Mouse (Mus musculus) gastrocnemius, adult 8-10 months (tissue): ENCODE measurements around the gene Rptor. TPM values are rescaled to one million over a fixed set of nuclear protein-coding genes. Genes with fewer than 3 reads are reported as not detected.

Experiments
- DNase-seq, 2 experiments: peaks; one replicate each; pipeline ENCODE4 v3.0.0; 2022; ENCODE audit warnings: low spot score in 2 of 2
- total RNA-seq, 4 experiments: library from RNA; stranded (reverse); gene quantifications; 2 replicates each; pipeline ENCODE4 v1.2.4; 2022

The Rptor gene
- total RNA-seq, 4 experiments from 2014 or later, result 25.2 to 28.5 (median 26.6) TPM

- no peak for DNase-seq
These were observed 130.4 kb downstream of the Rptor start for GRCm38 (mm10) chr11:119732961-119733656.

- DNase-seq, result no peak
These were observed 130.9 kb downstream of the Rptor start for GRCm38 (mm10) chr11:119733657-119733990.

GRCm38 (mm10) chr11:119735152-119735551 is 132.4 kb downstream of the Rptor start:
- DNase-seq, result no peak

- DNase-seq, result no peak
These were observed 136.5 kb downstream of the Rptor start for GRCm38 (mm10) chr11:119738990-119739846.

- DNase-seq, result no peak
These were observed 138.7 kb downstream of the Rptor start for GRCm38 (mm10) chr11:119741401-119741800.

- no peak for DNase-seq
These were observed 141.7 kb downstream of the Rptor start for GRCm38 (mm10) chr11:119744436-119744835.

- DNase-seq, result no peak
These were observed 142.6 kb downstream of the Rptor start for GRCm38 (mm10) chr11:119745333-119745732.

GRCm38 (mm10) chr11:119754459-119754858 is 151.8 kb downstream of the Rptor start:
- no peak for DNase-seq

- DNase-seq, result no peak
These were observed 155.5 kb downstream of the Rptor start for GRCm38 (mm10) chr11:119758214-119758613.

GRCm38 (mm10) chr11:119758705-119759327 is 156.1 kb downstream of the Rptor start:
- DNase-seq, result no peak

GRCm38 (mm10) chr11:119762911-119763310 is 160.2 kb downstream of the Rptor start:
- no peak for DNase-seq

- no peak for DNase-seq
These were observed 163.3 kb downstream of the Rptor start for GRCm38 (mm10) chr11:119766023-119766422.

GRCm38 (mm10) chr11:119766782-119767459 is 164.2 kb downstream of the Rptor start:
- DNase-seq, result no peak

GRCm38 (mm10) chr11:119767525-119767924 is 164.8 kb downstream of the Rptor start:
- no peak for DNase-seq

GRCm38 (mm10) chr11:119768511-119768910 is 165.8 kb downstream of the Rptor start:
- no peak for DNase-seq

GRCm38 (mm10) chr11:119769666-119770065 is 167.0 kb downstream of the Rptor start:
- DNase-seq, result no peak

- no peak for DNase-seq
These were observed 168.3 kb downstream of the Rptor start for GRCm38 (mm10) chr11:119770985-119771384.

- DNase-seq, result no peak
These were observed 170.2 kb downstream of the Rptor start for GRCm38 (mm10) chr11:119772896-119773295.

- no peak for DNase-seq
These were observed 172.5 kb downstream of the Rptor start for GRCm38 (mm10) chr11:119775076-119775760.

- no peak for DNase-seq
These were observed 174.5 kb downstream of the Rptor start for GRCm38 (mm10) chr11:119777236-119777635.

GRCm38 (mm10) chr11:119777872-119778271 is 175.2 kb downstream of the Rptor start:
- no peak for DNase-seq
